Mouse (Mus musculus) neural tube, embryonic 11.5 days (tissue): ENCODE data around the gene Scaf1. TPM values are rescaled to one million over a fixed set of nuclear protein-coding genes. Genes with fewer than 3 reads are reported as not detected.

Experiments used
- ATAC-seq: fragments of 200-750 bp; cut with Nextera tagmentation; 2 replicates; pipeline ENCODE4 v1.8.0; 2017; ENCODE audit warnings: moderate number of reproducible peaks, mild to moderate bottlenecking, moderate TSS enrichment, moderate library complexity; ENCODE audit not compliant: insufficient read depth, low FRiP score, low TSS enrichment
- DNase-seq: peaks from one replicate; pipeline ENCODE4 v3.0.0-alpha.2; 2015; ENCODE audit warnings: low spot score
- H3K27ac ChIP-seq: fragments of 300-500 bp; sonication (generic); 2 replicates; pipeline ENCODE4 v1.5.1; 2014; ENCODE audit warnings: low read depth, mild to moderate bottlenecking, low read length
- H3K27me3 ChIP-seq: fragments of 300-500 bp; sonication (generic); 2 replicates; pipeline ENCODE4 v1.6.1; 2014; ENCODE audit warnings: mild to moderate bottlenecking, low read length, mixed read lengths; ENCODE audit not compliant: control insufficient read depth, insufficient read depth
- H3K36me3 ChIP-seq: fragments of 300-500 bp; sonication (generic); 2 replicates; pipeline ENCODE4 v1.6.1; 2014; ENCODE audit warnings: mild to moderate bottlenecking, low read length, moderate library complexity, mixed read lengths; ENCODE audit not compliant: control insufficient read depth, insufficient read depth
- H3K4me1 ChIP-seq: fragments of 300-500 bp; sonication (generic); 2 replicates; pipeline ENCODE4 v1.6.1; 2014; ENCODE audit warnings: low read length, mixed read lengths; ENCODE audit not compliant: control insufficient read depth, insufficient read depth
- H3K4me2 ChIP-seq: fragments of 300-500 bp; sonication (generic); 2 replicates; pipeline ENCODE4 v1.6.1; 2014; ENCODE audit warnings: low read depth, mild to moderate bottlenecking, moderate library complexity
- H3K4me3 ChIP-seq: fragments of 300-500 bp; sonication (generic); 2 replicates; pipeline ENCODE4 v1.5.1; 2014; ENCODE audit warnings: low read depth, low read length
- H3K9ac ChIP-seq: fragments of 300-500 bp; sonication (generic); 2 replicates; pipeline ENCODE4 v1.6.1; 2014; ENCODE audit warnings: mild to moderate bottlenecking, low read length
- H3K9me3 ChIP-seq: fragments of 300-500 bp; sonication (generic); 2 replicates; pipeline ENCODE4 v1.6.1; 2016; ENCODE audit warnings: low read length; ENCODE audit not compliant: control insufficient read depth
- WGBS: fragments of 180-500 bp; shearing (Covaris S2); extraction: QIAGEN DNeasy Blood & Tissue Kit; methylation state at CpG from one replicate; pipeline ENCODE4 v1.1.7; 2014; 5-methylcytosine and 5-hydroxymethylcytosine counted together
- polyA plus RNA-seq: library from polyadenylated mRNA; unstranded; fragments of >200 nt; fragmentation: Nextera tagmentation; extraction: Ambion mirVana; gene quantifications from 2 replicates; pipeline ENCODE4 v1.2.1, GENCODE M21; 2014

Gene Scaf1
- polyA plus RNA-seq, 1 experiment from 2014 or later: 54.7 TPM

GRCm38 (mm10) chr7:44962337-44962736 lies 53.8 kb downstream of the Scaf1 start:
- ATAC-seq (no peak), DNase-seq (no peak)
- H3K4me2 ChIP-seq: no peak overlapping the region
- H3K27me3 ChIP-seq: no peaks in the 10 kb centered on the region
- H3K36me3 ChIP-seq: peaks cover 6% of the 10 kb centered on the region; the same call in 1 of the 2 replicates
- H3K4me1 ChIP-seq: no peaks in the 10 kb centered on the region
- WGBS: 86% methylated on average over 8 of the region's 8 CpGs
- no peak overlapping the region for H3K4me3 ChIP-seq
- H3K27ac ChIP-seq: no peak overlapping the region
- no peak overlapping the region for H3K9ac ChIP-seq
- H3K9me3 ChIP-seq: no peaks in the 10 kb centered on the region

- DNase-seq: no peak
- no peak for ATAC-seq
- Histone ChIP-seq H3K27me3 (no peaks in the 10 kb centered on the region), H3K36me3 (peaks cover 4% of the 10 kb centered on the region; the same call in 1 of the 2 replicates), H3K4me3 (no peak overlapping the region), H3K9ac (no peak overlapping the region), H3K9me3 (no peaks in the 10 kb centered on the region), H3K4me2 (no peak overlapping the region), H3K4me1 (no peaks in the 10 kb centered on the region), H3K27ac (no peak overlapping the region)
- WGBS: 93% methylated on average over 13 of the region's 13 CpGs
Measured at GRCm38 (mm10) chr7:44960512-44960910, 55.7 kb downstream of the Scaf1 start.

DNA sequence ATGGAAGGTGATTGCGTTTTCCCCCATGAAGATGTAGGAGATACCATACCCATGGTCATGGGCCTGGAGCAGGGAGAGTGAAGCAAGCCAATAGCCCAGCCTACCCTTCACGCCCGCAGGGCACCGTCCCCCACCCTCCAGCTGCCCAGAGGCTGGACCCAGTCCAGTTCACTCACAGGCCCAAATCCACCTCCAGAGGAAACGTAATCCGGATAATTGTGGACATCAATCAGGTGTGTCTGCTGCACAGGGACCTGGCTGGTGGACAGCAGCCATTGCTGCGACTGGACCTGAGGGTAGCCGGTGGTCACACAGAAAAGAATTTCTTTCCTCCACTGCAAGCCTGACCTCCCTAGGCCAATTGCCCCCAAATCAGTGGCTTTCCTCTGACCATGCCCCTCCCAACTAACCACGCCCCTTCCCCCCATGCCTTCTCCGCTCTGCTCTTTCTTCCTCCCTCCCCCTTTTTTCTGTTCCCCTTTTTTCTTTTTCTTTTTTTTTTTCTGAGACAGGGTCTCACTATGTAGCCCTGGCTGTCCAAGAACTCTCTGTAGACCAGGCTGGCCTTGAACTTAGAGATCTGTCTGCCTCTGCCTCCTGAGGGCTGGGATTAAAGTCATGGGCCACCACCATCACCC lies 56.2 kb downstream of the Scaf1 start:
- 90% methylated on average over 10 of the region's 10 CpGs for WGBS

DNA sequence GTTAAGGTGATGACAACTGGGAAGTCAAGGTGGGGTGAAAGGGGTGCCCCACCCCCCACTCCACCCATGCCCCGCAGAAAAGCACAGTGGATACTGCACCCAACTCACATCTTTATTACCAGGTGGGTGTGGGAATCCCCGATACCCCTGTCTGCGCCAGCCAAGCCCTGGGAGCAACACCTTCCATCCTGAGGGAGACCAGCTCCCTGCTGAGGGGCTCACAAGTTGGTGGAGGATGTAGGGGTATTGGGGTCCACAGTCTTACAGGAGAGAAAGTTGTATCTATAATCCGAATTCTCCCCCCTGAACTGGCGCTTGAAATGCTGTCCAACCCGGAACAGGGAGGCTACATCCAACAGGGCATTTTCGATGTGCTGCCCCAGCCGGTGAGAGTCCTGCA lies 56.9 kb downstream of the Scaf1 start:
- H3K9me3 ChIP-seq: no peaks in the 10 kb centered on the region
- no peaks in the 10 kb centered on the region for H3K27me3 ChIP-seq
- H3K36me3 ChIP-seq: 0 out of 2 replicates have a peak, but pooled peaks cover 2% of the 10 kb centered on the region
- no peak overlapping the region for H3K4me3 ChIP-seq
- ATAC-seq (no peak), DNase-seq (no peak)
- H3K27ac ChIP-seq: no peak overlapping the region
- H3K9ac ChIP-seq: no peak overlapping the region
- H3K4me2 ChIP-seq: no peak overlapping the region
- H3K4me1 ChIP-seq: no peaks in the 10 kb centered on the region
- WGBS: 91% methylated on average over 8 of the region's 8 CpGs

More for the DNA sequence above, 56.2 kb downstream of the Scaf1 start:
- Histone ChIP-seq H3K9me3 (no peaks in the 10 kb centered on the region), H3K9ac (no peak overlapping the region), H3K27me3 (no peaks in the 10 kb centered on the region), H3K36me3 (0 out of 2 replicates have a peak, but pooled peaks cover 2% of the 10 kb centered on the region), H3K4me2 (no peak overlapping the region), H3K4me1 (no peaks in the 10 kb centered on the region), H3K27ac (no peak overlapping the region), H3K4me3 (no peak overlapping the region)
- no peak for DNase-seq
- no peak for ATAC-seq

DNA sequence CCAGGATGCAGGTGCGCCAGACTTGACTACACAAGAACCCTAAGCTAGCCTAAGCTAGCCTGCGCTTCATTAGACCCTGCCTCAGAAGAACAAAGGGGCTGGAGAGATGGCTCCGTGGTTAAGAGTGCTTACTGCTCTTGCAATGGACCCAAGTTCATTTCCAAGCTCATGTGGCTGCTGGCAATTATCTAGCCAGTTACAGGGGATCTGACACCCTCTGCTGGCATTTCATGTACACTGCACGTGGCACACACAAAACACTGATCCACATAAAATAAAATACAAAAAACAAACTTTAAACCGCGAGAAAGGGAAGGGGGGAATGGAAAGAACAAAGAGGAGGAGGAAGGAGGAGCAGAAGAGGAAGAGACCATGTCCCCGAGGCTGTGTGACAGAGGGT lies 58.0 kb downstream of the Scaf1 start:
- whole genome bisulfite sequencing: 64% methylated on average over 7 of the region's 7 CpGs
- H3K4me1 ChIP-seq: no peaks in the 10 kb centered on the region
- H3K36me3 ChIP-seq: 0 out of 2 replicates have a peak, but pooled peaks cover 2% of the 10 kb centered on the region
- H3K27me3 ChIP-seq: no peaks in the 10 kb centered on the region
- H3K4me3 ChIP-seq: no peak overlapping the region
- H3K4me2 ChIP-seq: no peak overlapping the region
- H3K9me3 ChIP-seq: no peaks in the 10 kb centered on the region
- no peak overlapping the region for H3K27ac ChIP-seq
- H3K9ac ChIP-seq: no peak overlapping the region
- ATAC-seq (no peak), DNase-seq (no peak)

GRCm38 (mm10) chr7:44957183-44957835 lies 58.9 kb downstream of the Scaf1 start:
- H3K4me2 ChIP-seq: no peak overlapping the region
- no peak for ATAC-seq
- no peaks in the 10 kb centered on the region for H3K27me3 ChIP-seq
- 73% methylated on average over 20 of the region's 20 CpGs for WGBS
- no peak overlapping the region for H3K4me3 ChIP-seq
- no peak for DNase-seq
- H3K9me3 ChIP-seq: no peaks in the 10 kb centered on the region
- H3K27ac ChIP-seq: no peak overlapping the region
- H3K9ac ChIP-seq: no peak overlapping the region
- no peaks in the 10 kb centered on the region for H3K4me1 ChIP-seq
- H3K36me3 ChIP-seq: no peaks in the 10 kb centered on the region

DNA sequence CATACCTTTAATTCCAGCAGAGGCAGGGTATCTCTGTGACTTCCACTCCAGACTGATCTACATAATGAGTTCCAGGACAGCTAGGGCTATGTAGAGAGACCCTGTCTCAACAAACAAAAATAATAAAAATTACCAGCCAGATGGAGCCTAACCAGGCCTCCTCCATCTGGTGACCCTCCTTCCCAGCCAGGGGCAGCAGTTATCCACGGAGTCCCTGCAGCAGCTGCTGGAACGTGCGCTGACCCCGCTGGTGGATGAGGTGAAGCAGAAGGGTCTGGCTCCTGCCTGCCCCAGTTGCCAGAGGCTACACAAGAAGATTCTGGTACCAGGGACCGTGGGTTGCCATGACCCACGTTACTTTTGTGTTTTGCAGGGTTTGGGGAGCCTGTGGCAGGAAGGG lies 59.9 kb downstream of the Scaf1 start:
- Histone ChIP-seq H3K9ac (no peak overlapping the region), H3K4me2 (no peak overlapping the region), H3K27ac (no peak overlapping the region), H3K9me3 (no peaks in the 10 kb centered on the region), H3K4me1 (no peaks in the 10 kb centered on the region), H3K4me3 (no peak overlapping the region), H3K27me3 (peaks cover 6% of the 10 kb centered on the region), H3K36me3 (no peaks in the 10 kb centered on the region)
- ATAC-seq (no peak), DNase-seq (no peak)
- 62% methylated on average over 6 of the region's 6 CpGs for WGBS

DNA sequence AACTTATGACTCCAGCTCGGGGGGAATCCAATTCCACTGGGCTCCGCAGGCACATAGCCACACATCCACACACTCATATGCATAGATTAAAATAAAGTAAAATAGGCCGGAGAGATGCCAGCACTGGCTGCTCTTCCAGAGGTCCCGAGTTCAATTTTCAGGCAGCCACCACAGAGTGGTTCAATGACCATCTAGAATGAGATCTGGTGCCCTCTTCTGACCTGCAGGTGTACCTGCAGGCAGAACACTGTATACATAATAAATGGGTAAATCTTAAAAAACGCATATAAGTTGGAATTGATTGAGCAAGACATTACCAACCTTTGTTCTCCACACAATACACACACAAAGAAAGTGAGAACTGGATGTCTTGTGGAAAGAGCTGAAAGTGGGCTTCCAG lies 60.5 kb downstream of the Scaf1 start:
- H3K36me3 ChIP-seq: no peaks in the 10 kb centered on the region
- peaks cover 11% of the 10 kb centered on the region for H3K27me3 ChIP-seq
- ATAC-seq (no peak), DNase-seq (no peak)
- no peak overlapping the region for H3K4me2 ChIP-seq
- no peak overlapping the region for H3K9ac ChIP-seq
- H3K27ac ChIP-seq: no peak overlapping the region
- no peaks in the 10 kb centered on the region for H3K9me3 ChIP-seq
- no peak overlapping the region for H3K4me3 ChIP-seq
- 50% methylated on average over 5 of the region's 5 CpGs for WGBS
- no peaks in the 10 kb centered on the region for H3K4me1 ChIP-seq
